ENCODE assay signal across 20 mouse cellular contexts in the genomic region with DNA sequence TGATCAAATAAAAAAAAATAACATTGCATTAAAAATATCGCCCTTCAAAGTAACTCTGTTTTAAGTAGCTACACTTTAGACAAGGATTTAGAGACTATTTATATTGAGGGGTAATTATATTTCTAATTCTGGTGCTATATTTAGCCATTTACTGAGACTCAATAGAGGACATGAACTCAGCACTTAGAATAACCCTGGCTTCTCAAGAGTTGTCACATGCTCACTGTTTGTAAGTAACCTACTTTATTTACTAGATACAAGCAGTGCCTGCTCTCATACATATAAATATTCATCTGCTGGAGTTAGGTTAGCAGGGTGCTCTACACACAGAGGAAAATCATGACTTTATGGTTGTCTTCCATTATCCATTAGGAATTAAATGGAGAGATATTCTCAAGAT.
DNase-seq lines count a peak whose midpoint lies in the region; ATAC-seq and TF ChIP-seq lines count a peak whose summit lies in the region.
"Had no signal": no experiment of that assay in that cellular context is flagged by ENCODE, and none has a peak within 500 bp of the region (broad histone marks: within the 10 kb centered on the region; RNA-seq: fewer than 3 reads in every experiment).

No protein-coding gene starts in this region.

- no peaks in the 10 kb centered on the region; the same call in 1 of the 2 replicates for H3K4me1 ChIP-seq in heart, adult 2 months (ENCODE audit: control insufficient read depth, insufficient read depth, low read length)
- peaks cover 7% of the 10 kb centered on the region for H3K4me1 ChIP-seq in heart, embryonic 15.5 days (replicated peaks)
- H3K4me1 ChIP-seq: embryonic facial prominence, embryonic 13.5 days; forebrain, embryonic 12.5 days; hindbrain, embryonic 13.5 days; kidney, embryonic 15.5 days had no signal

- H3K27me3 ChIP-seq in heart, adult 2 months (ENCODE audit: control insufficient read depth, insufficient read depth, low read length), result no peaks in the 10 kb centered on the region
- H3K27me3 ChIP-seq in heart, embryonic 15.5 days, result no peaks in the 10 kb centered on the region
- H3K27me3 ChIP-seq: embryonic facial prominence, embryonic 13.5 days; forebrain, embryonic 12.5 days; hindbrain, embryonic 13.5 days; kidney, embryonic 15.5 days had no signal

- no peak for TF ChIP-seq CTCF in heart, adult 2 months (IDR thresholded peaks at IDR 0.05)

- DNase-seq in heart, adult 2 months, result no peak
- DNase-seq in heart, adult 11 months, result no peak
- DNase-seq in heart, postnatal 4 days, result no peak
- peak; percentile 12 to 37 for DNase-seq in heart, postnatal 10 days
- peak; percentile 21 for DNase-seq in skeletal muscle tissue, adult 2 months (ENCODE audit: low read depth, low spot score)
- no peak for DNase-seq in frontal cortex, postnatal 14 days (ENCODE audit: low spot score in 2 of 2)
- DNase-seq: adrenal gland, adult 2 months; adrenal gland, postnatal 25 days; cerebellum, adult 18-20 months; cerebellum, adult 9-11 months; cerebellum, postnatal 36 days; gastrocnemius, postnatal 10 days; kidney, adult 11 months had no signal

- no peaks in the 10 kb centered on the region for H3K36me3 ChIP-seq in heart, adult 2 months (ENCODE audit: control insufficient read depth, insufficient read depth, low read length)
- H3K36me3 ChIP-seq in heart, embryonic 15.5 days, result no peaks in the 10 kb centered on the region
- H3K36me3 ChIP-seq: embryonic facial prominence, embryonic 13.5 days; forebrain, embryonic 12.5 days; hindbrain, embryonic 13.5 days; kidney, embryonic 15.5 days had no signal

- intact Hi-C loops in heart, adult 2 months (cut with DNase I), result loop anchor here (5.0 kb wide), 1 partner anchor 603 kb away; a partner anchor contains a TSS
- intact Hi-C loops in heart, postnatal 10 days (cut with DNase I), result loop anchor here (10.0 kb wide), 1 partner anchor 601 kb away; a partner anchor contains a TSS

- H3K79me2 ChIP-seq in heart, adult 2 months (replicated peaks; ENCODE audit: control insufficient read depth, insufficient read depth, low read length), result no peaks in the 10 kb centered on the region

- no peak overlapping the region for H3K4me2 ChIP-seq in heart, embryonic 15.5 days
- H3K4me2 ChIP-seq: embryonic facial prominence, embryonic 13.5 days; forebrain, embryonic 12.5 days; hindbrain, embryonic 13.5 days; kidney, embryonic 15.5 days had no signal

- WGBS in heart, adult 2 months, result 59% methylated on average over 1 of the region's 1 CpGs
- 39% methylated on average over 1 of the region's 1 CpGs for WGBS in heart, embryonic 15.5 days

- H3K9ac ChIP-seq in heart, adult 2 months (ENCODE audit: low read depth, low read length), result no peak overlapping the region
- H3K9ac ChIP-seq in heart, embryonic 15.5 days, result no peak overlapping the region
- H3K9ac ChIP-seq: embryonic facial prominence, embryonic 13.5 days; forebrain, embryonic 12.5 days; hindbrain, embryonic 13.5 days; kidney, embryonic 15.5 days had no signal

- H3K4me3 ChIP-seq in heart, adult 2 months, result peak overlapping the region; percentile 27
- no peak overlapping the region for H3K4me3 ChIP-seq in heart, embryonic 15.5 days
- H3K4me3 ChIP-seq: embryonic facial prominence, embryonic 13.5 days; forebrain, embryonic 12.5 days; hindbrain, embryonic 13.5 days; kidney, embryonic 15.5 days had no signal

- peak overlapping the region; percentile 84 for H3K27ac ChIP-seq in heart, adult 2 months
- no peak overlapping the region; the same call in 1 of the 2 replicates for H3K27ac ChIP-seq in heart, embryonic 15.5 days
- H3K27ac ChIP-seq: embryonic facial prominence, embryonic 13.5 days; forebrain, embryonic 12.5 days; hindbrain, embryonic 13.5 days; hindbrain, postnatal 0 days; kidney, embryonic 15.5 days had no signal

- 0 out of 2 replicates have a peak, but pooled peaks have one; percentile 53 for ATAC-seq in heart, embryonic 15.5 days (replicated peaks; ENCODE audit: insufficient number of reproducible peaks, insufficient read depth, low FRiP score, low read depth)
- ATAC-seq: forebrain, embryonic 16.5 days; hindbrain, postnatal 0 days had no signal

- no peak for TF ChIP-seq POLR2A in heart, adult 2 months (IDR thresholded peaks at IDR 0.05; ENCODE audit: insufficient read depth, low read depth, low read length)

- no peaks in the 10 kb centered on the region for H3K9me3 ChIP-seq in heart, embryonic 15.5 days (replicated peaks)
- H3K9me3 ChIP-seq: embryonic facial prominence, embryonic 13.5 days; forebrain, embryonic 12.5 days; hindbrain, embryonic 13.5 days; kidney, embryonic 15.5 days had no signal

- TF ChIP-seq EP300 in heart, adult 2 months (IDR thresholded peaks at IDR 0.05; ENCODE audit: insufficient read depth, low read depth, low read length), result no peak

Comparison
In these comparisons a context has a peak if more than half of its experiments do, and no peak if none do; other contexts are left out.
1. DNase-seq: peak in heart, postnatal 10 days (2 of 2) and skeletal muscle tissue, adult 2 months (single experiment); none in heart, adult 2 months (0 of 2), heart, adult 11 months (single experiment), heart, postnatal 4 days (single experiment) and frontal cortex, postnatal 14 days (0 of 2).